Mouse (Mus musculus) splenic B cell, adult 2 months (primary cell): Measurements from ENCODE around the gene Rbbp4.

Experiments used
- DNase-seq: peaks from one replicate; pipeline ENCODE4 v3.0.0-alpha.2; 2011; ENCODE audit warnings: low read depth, low spot score
- H3K27me3 ChIP-seq: 2 replicates; pipeline ENCODE4 v1.6.1; 2012; ENCODE audit warnings: mild to moderate bottlenecking, low read length, moderate library complexity, mixed read lengths; ENCODE audit not compliant: control insufficient read depth, poor library complexity, insufficient read depth, severe bottlenecking
- H3K36me3 ChIP-seq: 2 replicates; pipeline ENCODE4 v1.6.1; 2012; ENCODE audit warnings: mild to moderate bottlenecking, low read length, moderate library complexity, mixed read lengths; ENCODE audit not compliant: control insufficient read depth, poor library complexity, insufficient read depth, severe bottlenecking

The Rbbp4 gene

GRCm38 (mm10) chr4:129292831-129293230, 42.3 kb downstream of the Rbbp4 start:
- Histone ChIP-seq H3K27me3 (no peaks in the 10 kb centered on the region), H3K36me3 (no peaks in the 10 kb centered on the region)
- DNase-seq: no peak

GRCm38 (mm10) chr4:129289671-129290070, 45.5 kb downstream of the Rbbp4 start:
- DNase-seq: no peak
- Histone ChIP-seq H3K27me3 (no peaks in the 10 kb centered on the region; the same call in 1 of the 2 replicates), H3K36me3 (no peaks in the 10 kb centered on the region)

GRCm38 (mm10) chr4:129288067-129288466, 47.1 kb downstream of the Rbbp4 start:
- DNase-seq: no peak
- Histone ChIP-seq H3K27me3 (no peaks in the 10 kb centered on the region; the same call in 1 of the 2 replicates), H3K36me3 (no peaks in the 10 kb centered on the region)

GRCm38 (mm10) chr4:129287472-129287981, 47.6 kb downstream of the Rbbp4 start, which contains the start of gene Sync:
TSS of gene Sync (plus strand) at chr4:129287617.
- DNase-seq: no peak
- no peaks in the 10 kb centered on the region for H3K36me3 ChIP-seq
- no peaks in the 10 kb centered on the region; the same call in 1 of the 2 replicates for H3K27me3 ChIP-seq

- Histone ChIP-seq H3K36me3 (no peaks in the 10 kb centered on the region), H3K27me3 (no peaks in the 10 kb centered on the region; the same call in 1 of the 2 replicates)
- DNase-seq: peak; percentile 37
Measured at GRCm38 (mm10) chr4:129286683-129287471, 48.3 kb downstream of the Rbbp4 start.

GRCm38 (mm10) chr4:129286001-129286682, 49.0 kb downstream of the Rbbp4 start:
- Histone ChIP-seq H3K27me3 (no peaks in the 10 kb centered on the region; the same call in 1 of the 2 replicates), H3K36me3 (no peaks in the 10 kb centered on the region)
- DNase-seq: peak; percentile 30

- DNase-seq: no peak
- Histone ChIP-seq H3K27me3 (no peaks in the 10 kb centered on the region; the same call in 1 of the 2 replicates), H3K36me3 (no peaks in the 10 kb centered on the region)
Measured at GRCm38 (mm10) chr4:129284685-129285084, 50.5 kb downstream of the Rbbp4 start.

- no peaks in the 10 kb centered on the region for H3K36me3 ChIP-seq
- H3K27me3 ChIP-seq: no peaks in the 10 kb centered on the region; the same call in 1 of the 2 replicates
- no peak for DNase-seq
Measured at GRCm38 (mm10) chr4:129283226-129283625, 51.9 kb downstream of the Rbbp4 start.

- no peak for DNase-seq
- H3K27me3 ChIP-seq: no peaks in the 10 kb centered on the region; the same call in 1 of the 2 replicates
Measured at GRCm38 (mm10) chr4:129282786-129283185, 52.4 kb downstream of the Rbbp4 start.

GRCm38 (mm10) chr4:129276453-129276865, 58.7 kb downstream of the Rbbp4 start:
- no peaks in the 10 kb centered on the region for H3K36me3 ChIP-seq
- no peaks in the 10 kb centered on the region for H3K27me3 ChIP-seq
- peak; percentile 91 for DNase-seq

More at GRCm38 (mm10) chr4:129282786-129283185, 52.4 kb downstream of the Rbbp4 start:
- no peaks in the 10 kb centered on the region for H3K36me3 ChIP-seq

GRCm38 (mm10) chr4:129272756-129273046, 62.5 kb downstream of the Rbbp4 start:
- Histone ChIP-seq H3K36me3 (no peaks in the 10 kb centered on the region), H3K27me3 (no peaks in the 10 kb centered on the region; the same call in 1 of the 2 replicates)
- DNase-seq: no peak

GRCm38 (mm10) chr4:129271991-129272755, 63.0 kb downstream of the Rbbp4 start:
- Histone ChIP-seq H3K27me3 (no peaks in the 10 kb centered on the region; the same call in 1 of the 2 replicates), H3K36me3 (no peaks in the 10 kb centered on the region)
- DNase-seq: no peak

- DNase-seq: no peak
- Histone ChIP-seq H3K27me3 (no peaks in the 10 kb centered on the region; the same call in 1 of the 2 replicates), H3K36me3 (no peaks in the 10 kb centered on the region)
Measured at GRCm38 (mm10) chr4:129268698-129269097, 66.5 kb downstream of the Rbbp4 start.

- H3K36me3 ChIP-seq: no peaks in the 10 kb centered on the region
- DNase-seq: no peak
- H3K27me3 ChIP-seq: no peaks in the 10 kb centered on the region; the same call in 1 of the 2 replicates
Measured at GRCm38 (mm10) chr4:129266821-129267220, 68.3 kb downstream of the Rbbp4 start.
